Mouse (Mus musculus): ENCODE results near the gene Hoxc12. TPM values are rescaled to one million over a fixed set of nuclear protein-coding genes. Genes with fewer than 3 reads are reported as not detected.

Hoxc12 gene
- polyA plus RNA-seq, 1 experiment, result not detected

GRCm38 (mm10) chr15:102984521-102984920 lies 48.0 kb downstream of the Hoxc12 start:
- H3K36me3 ChIP-seq (ENCODE audit: control insufficient read depth), result no peaks in the 10 kb centered on the region
- peaks cover 7% of the 10 kb centered on the region; the same call in 1 of the 2 replicates for H3K9me3 ChIP-seq (ENCODE audit: control insufficient read depth, low read length)
- no peaks in the 10 kb centered on the region for H3K4me1 ChIP-seq (ENCODE audit: control insufficient read depth)
- TF ChIP-seq GATA1 (IDR thresholded peaks at IDR 0.05; ENCODE audit: low read length) (no peak), TAL1 (IDR thresholded peaks at IDR 0.05; ENCODE audit: low read length) (no peak)
- no peak overlapping the region for H3K4me3 ChIP-seq (replicated peaks)
- peaks cover 100% of the 10 kb centered on the region for H3K27me3 ChIP-seq (ENCODE audit: control insufficient read depth)

GRCm38 (mm10) chr15:102984925-102985324 lies 48.4 kb downstream of the Hoxc12 start:
- TF ChIP-seq TAL1 (IDR thresholded peaks at IDR 0.05; ENCODE audit: low read length), result no peak
- TF ChIP-seq GATA1 (IDR thresholded peaks at IDR 0.05; ENCODE audit: low read length), result no peak
- H3K9me3 ChIP-seq (ENCODE audit: control insufficient read depth, low read length), result peaks cover 7% of the 10 kb centered on the region; the same call in 1 of the 2 replicates
- H3K27me3 ChIP-seq (ENCODE audit: control insufficient read depth), result peaks cover 100% of the 10 kb centered on the region
- H3K4me3 ChIP-seq (replicated peaks), result no peak overlapping the region
- no peaks in the 10 kb centered on the region for H3K36me3 ChIP-seq (ENCODE audit: control insufficient read depth)
- no peaks in the 10 kb centered on the region for H3K4me1 ChIP-seq (ENCODE audit: control insufficient read depth)

GRCm38 (mm10) chr15:102987124-102987833 lies 50.7 kb downstream of the Hoxc12 start:
- Histone ChIP-seq H3K36me3 (ENCODE audit: control insufficient read depth) (no peaks in the 10 kb centered on the region), H3K9me3 (ENCODE audit: control insufficient read depth, low read length) (no peaks in the 10 kb centered on the region), H3K4me3 (replicated peaks) (no peak overlapping the region), H3K27me3 (ENCODE audit: control insufficient read depth) (peaks cover 100% of the 10 kb centered on the region), H3K4me1 (ENCODE audit: control insufficient read depth) (no peaks in the 10 kb centered on the region)
- TF ChIP-seq GATA1 (IDR thresholded peaks at IDR 0.05; ENCODE audit: low read length), result no peak
- TF ChIP-seq TAL1 (IDR thresholded peaks at IDR 0.05; ENCODE audit: low read length), result no peak

- Histone ChIP-seq H3K9me3 (ENCODE audit: control insufficient read depth, low read length) (no peaks in the 10 kb centered on the region), H3K4me1 (ENCODE audit: control insufficient read depth) (no peaks in the 10 kb centered on the region), H3K36me3 (ENCODE audit: control insufficient read depth) (no peaks in the 10 kb centered on the region), H3K4me3 (replicated peaks) (no peak overlapping the region), H3K27me3 (ENCODE audit: control insufficient read depth) (peaks cover 100% of the 10 kb centered on the region)
- TF ChIP-seq TAL1 (IDR thresholded peaks at IDR 0.05; ENCODE audit: low read length), result no peak
- TF ChIP-seq GATA1 (IDR thresholded peaks at IDR 0.05; ENCODE audit: low read length), result no peak
Measured at GRCm38 (mm10) chr15:102988078-102988477, 51.5 kb downstream of the Hoxc12 start.

Other genes starting within 250 kb of the Hoxc12 start
- gene Calcoco1, start 214.6 kb upstream of the Hoxc12 start, polyA plus RNA-seq (2012), result 9.1 and 9.5 TPM in 2 replicates
- not detected in 2 replicates for gene Hoxc13, start 15.7 kb upstream of the Hoxc12 start, polyA plus RNA-seq (2012)
- not detected in 2 replicates for gene Hoxc11, start 17.7 kb downstream of the Hoxc12 start, polyA plus RNA-seq (2012)
- not detected in 2 replicates for gene Hoxc10, start 30.0 kb downstream of the Hoxc12 start, polyA plus RNA-seq (2012)
- not detected in 2 replicates for gene Hoxc5, start 30.7 kb downstream of the Hoxc12 start, polyA plus RNA-seq (2012)
- gene Hoxc9, start 39.7 kb downstream of the Hoxc12 start, polyA plus RNA-seq (2012), result not detected in 2 replicates
- 0.02 TPM in 1 of 2 replicates, not detected in the other for gene Hoxc8, start 53.9 kb downstream of the Hoxc12 start, polyA plus RNA-seq (2012)
- not detected in 2 replicates for gene Hoxc6, start 61.5 kb downstream of the Hoxc12 start, polyA plus RNA-seq (2012)
- 0.02 TPM in 1 of 2 replicates, not detected in the other for gene Hoxc4, start 82.2 kb downstream of the Hoxc12 start, polyA plus RNA-seq (2012)
- gene Smug1, start 230.3 kb downstream of the Hoxc12 start, polyA plus RNA-seq (2012), result 0.07 and 0.19 TPM in 2 replicates

Measured in erythroblast, embryonic 14.5 days (primary cell).